Mouse (Mus musculus) hindbrain, postnatal 0 days (tissue): ENCODE measurements around the gene Dusp16. TPM values are rescaled to one million over a fixed set of nuclear protein-coding genes. Genes with fewer than 3 reads are reported as not detected.

Source experiments
- ATAC-seq: fragments of 200-750 bp; cut with Nextera tagmentation; 2 replicates; pipeline ENCODE4 v1.8.0; 2017; ENCODE audit warnings: mild to moderate bottlenecking, moderate TSS enrichment, moderate library complexity
- DNase-seq: peaks from one replicate; pipeline ENCODE4 v3.0.0-alpha.2; 2015; ENCODE audit warnings: low spot score
- H3K27ac ChIP-seq: fragments of 300-500 bp; sonication (generic); 2 replicates; pipeline ENCODE4 v1.5.1; 2014; ENCODE audit warnings: mild to moderate bottlenecking
- H3K27me3 ChIP-seq: fragments of 300-500 bp; sonication (generic); 2 replicates; pipeline ENCODE4 v1.6.1; 2014; ENCODE audit warnings: low read length, mixed read lengths; ENCODE audit not compliant: insufficient read depth
- H3K36me3 ChIP-seq: fragments of 300-500 bp; sonication (generic); 2 replicates; pipeline ENCODE4 v1.6.1; 2014; ENCODE audit warnings: low read length, mixed read lengths; ENCODE audit not compliant: insufficient read depth
- H3K4me1 ChIP-seq: fragments of 300-500 bp; sonication (generic); 2 replicates; pipeline ENCODE4 v1.6.1; 2014; ENCODE audit warnings: antibody characterized with exemption, low read length, mixed read lengths; ENCODE audit not compliant: insufficient read depth
- H3K4me2 ChIP-seq: fragments of 300-500 bp; sonication (generic); 2 replicates; pipeline ENCODE4 v1.6.1; 2014; ENCODE audit warnings: low read depth, mild to moderate bottlenecking, low read length, moderate library complexity, mixed read lengths
- H3K4me3 ChIP-seq: fragments of 300-500 bp; sonication (generic); 2 replicates; pipeline ENCODE4 v1.5.1; 2014; ENCODE audit warnings: low read length
- H3K9ac ChIP-seq: fragments of 300-500 bp; sonication (generic); replicated peaks from 2 replicates; pipeline ENCODE4 v1.6.1; 2014; ENCODE audit warnings: mild to moderate bottlenecking, low read length, moderate library complexity, mixed read lengths
- H3K9me3 ChIP-seq: fragments of 300-500 bp; sonication (generic); 2 replicates; pipeline ENCODE4 v1.6.1; 2016; ENCODE audit warnings: low read length, mixed read lengths
- CTCF ChIP-seq: IDR thresholded peaks from 2 replicates; pipeline ENCODE4 v1.5.1; 2016; ENCODE audit warnings: antibody characterized with exemption, control low read depth, low read depth
- WGBS: fragments of 180-500 bp; shearing (Covaris S2); extraction: QIAGEN DNeasy Blood & Tissue Kit; methylation state at CpG from one replicate; pipeline ENCODE4 v1.1.7; 2014; 5-methylcytosine and 5-hydroxymethylcytosine counted together
- polyA plus RNA-seq: library from polyadenylated mRNA; unstranded; fragments of >200 nt; fragmentation: Nextera tagmentation; extraction: Ambion mirVana; gene quantifications from 2 replicates; pipeline ENCODE4 v1.2.1, GENCODE M21; 2015
- total RNA-seq: library from RNA; depleted of rRNA; stranded (reverse); fragments of >200 nt; gene quantifications from 2 replicates; pipeline ENCODE4 v1.2.3, GENCODE M21; 2014

The Dusp16 gene
- total and polyA plus RNA-seq, 2 experiments from 2014 or later, result 4.1 to 7.8 TPM

DNA sequence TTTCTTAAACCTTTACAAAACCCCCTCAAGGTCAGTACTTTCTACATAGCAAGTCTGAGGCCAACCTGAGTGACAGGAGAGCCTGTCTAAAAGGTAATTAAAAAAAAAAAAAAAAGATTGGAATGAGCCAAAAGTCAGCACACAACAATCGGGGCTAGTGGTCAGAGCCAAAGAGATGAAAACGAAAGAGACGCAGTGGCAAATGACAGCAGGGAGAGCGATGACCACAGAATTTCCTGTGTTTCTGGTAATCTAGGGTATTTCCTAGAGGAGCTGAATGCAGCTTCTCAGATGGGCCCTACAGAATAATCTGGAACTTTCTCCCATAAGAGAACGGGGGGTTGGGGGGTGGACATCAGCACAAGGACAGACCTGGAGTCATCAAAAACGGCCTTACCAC is 13.7 kb upstream of the Dusp16 start:
- Histone ChIP-seq H3K9me3 (no peaks in the 10 kb centered on the region), H3K27ac (no peak overlapping the region), H3K4me2 (no peak overlapping the region), H3K36me3 (no peaks in the 10 kb centered on the region), H3K27me3 (no peaks in the 10 kb centered on the region), H3K9ac (no peak overlapping the region), H3K4me1 (no peaks in the 10 kb centered on the region), H3K4me3 (no peak overlapping the region)
- ATAC-seq (no peak), DNase-seq (no peak)
- TF ChIP-seq CTCF, result no peak
- 88% methylated on average over 6 of the region's 6 CpGs for WGBS

DNA sequence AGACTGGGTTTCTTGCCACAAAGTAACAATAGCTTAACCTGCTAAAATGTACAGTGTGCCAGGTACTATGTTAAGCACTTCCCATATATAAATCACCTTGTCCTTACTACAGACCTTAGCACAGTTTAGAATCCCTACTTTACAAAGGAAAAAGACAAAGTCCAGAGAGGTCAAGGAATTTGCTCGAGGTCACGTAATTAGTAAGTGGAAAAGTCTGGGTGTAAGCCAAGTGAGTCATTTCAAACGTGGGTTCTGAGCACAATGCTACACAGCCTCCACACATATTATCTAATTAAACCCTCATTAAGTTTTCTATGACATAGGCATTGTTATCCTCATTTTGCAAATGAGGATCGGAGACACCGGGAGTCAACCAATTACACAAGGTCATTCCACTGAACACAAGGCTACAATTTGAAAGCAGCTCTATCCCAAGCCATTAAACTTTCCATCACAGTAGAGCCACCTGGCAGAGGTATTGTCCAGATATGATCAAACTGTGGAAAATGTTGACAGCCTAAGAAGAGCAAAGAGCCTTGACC is 12.4 kb upstream of the Dusp16 start:
- 68% methylated on average over 5 of the region's 5 CpGs for WGBS
- no peaks in the 10 kb centered on the region for H3K9me3 ChIP-seq
- no peak overlapping the region for H3K27ac ChIP-seq
- no peaks in the 10 kb centered on the region for H3K36me3 ChIP-seq
- H3K4me1 ChIP-seq, result no peaks in the 10 kb centered on the region
- DNase-seq, result no peak
- no peaks in the 10 kb centered on the region for H3K27me3 ChIP-seq
- no peak overlapping the region for H3K4me3 ChIP-seq
- TF ChIP-seq CTCF, result no peak
- no peak overlapping the region for H3K4me2 ChIP-seq
- no peak overlapping the region for H3K9ac ChIP-seq
- no peak for ATAC-seq

DNA sequence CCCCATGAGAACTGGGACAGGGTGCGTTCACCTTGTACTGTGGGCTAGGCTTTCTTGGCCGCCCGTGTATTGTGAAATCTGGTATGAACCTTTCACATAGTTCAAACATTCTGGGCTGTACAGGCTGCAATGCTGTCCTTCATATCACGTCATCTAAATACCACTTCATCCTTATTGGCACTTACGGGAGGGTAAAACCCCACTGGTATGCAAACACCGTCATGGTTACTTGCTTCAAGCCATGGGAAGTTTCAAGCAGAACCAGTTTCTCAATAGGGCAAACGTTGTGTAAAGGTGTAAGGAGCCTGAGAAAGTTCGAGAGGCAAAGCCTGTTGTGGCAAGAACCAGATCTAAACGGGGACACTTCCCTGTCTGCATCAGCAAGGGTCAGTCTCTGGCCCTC is 10.2 kb upstream of the Dusp16 start:
- H3K4me1 ChIP-seq, result no peaks in the 10 kb centered on the region
- H3K27me3 ChIP-seq, result no peaks in the 10 kb centered on the region
- no peak overlapping the region for H3K27ac ChIP-seq
- no peak for DNase-seq
- ATAC-seq, result no peak
- H3K9ac ChIP-seq, result no peak overlapping the region
- no peaks in the 10 kb centered on the region for H3K9me3 ChIP-seq
- no peak overlapping the region for H3K4me3 ChIP-seq
- no peak for TF ChIP-seq CTCF
- whole genome bisulfite sequencing, result 82% methylated on average over 9 of the region's 9 CpGs
- no peaks in the 10 kb centered on the region for H3K36me3 ChIP-seq
- H3K4me2 ChIP-seq, result no peak overlapping the region

DNA sequence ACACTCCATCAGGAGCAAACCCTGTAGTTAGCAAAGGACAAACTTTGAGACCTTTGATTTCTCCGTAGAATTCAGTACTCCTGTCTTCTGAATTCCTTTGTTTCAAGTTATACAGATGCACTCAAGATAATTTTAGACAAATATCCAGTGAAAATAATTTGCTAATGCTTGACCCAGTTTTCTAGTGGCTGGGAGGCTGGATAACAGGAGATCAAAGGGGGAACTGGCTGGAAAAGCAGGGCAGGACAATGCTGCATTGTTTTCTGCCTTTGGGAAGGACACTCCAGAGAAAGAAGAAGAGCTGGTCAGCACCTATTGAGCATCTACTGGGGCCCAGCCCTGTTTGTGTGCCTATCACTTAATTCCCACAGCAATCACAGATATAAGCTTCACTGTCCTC is 9.1 kb upstream of the Dusp16 start:
- Histone ChIP-seq H3K36me3 (no peaks in the 10 kb centered on the region), H3K9me3 (no peaks in the 10 kb centered on the region), H3K4me3 (no peak overlapping the region), H3K4me1 (no peaks in the 10 kb centered on the region), H3K9ac (no peak overlapping the region), H3K4me2 (no peak overlapping the region), H3K27ac (no peak overlapping the region), H3K27me3 (no peaks in the 10 kb centered on the region)
- TF ChIP-seq CTCF, result no peak
- ATAC-seq (no peak), DNase-seq (no peak)
- WGBS, result 74% methylated on average over 1 of the region's 1 CpGs

DNA sequence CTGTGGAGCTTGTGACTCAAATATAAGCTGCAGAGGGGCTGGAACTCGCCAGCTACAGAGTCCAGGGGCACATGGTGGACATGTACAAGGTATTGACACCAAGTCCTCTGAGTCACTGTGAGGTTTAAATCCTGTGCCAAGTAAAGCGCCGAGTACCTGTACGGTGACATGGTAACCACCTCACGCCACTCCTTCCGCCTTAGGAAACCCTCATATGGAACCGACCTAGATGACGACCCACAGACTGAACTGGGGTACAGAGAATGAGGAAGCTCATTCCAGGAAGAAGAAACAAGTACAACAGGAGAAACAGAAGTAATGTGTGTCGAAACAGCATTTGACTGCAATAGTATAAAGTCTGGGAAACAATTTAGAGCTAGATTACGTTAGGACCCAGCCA is 3.9 kb upstream of the Dusp16 start:
- ATAC-seq (no peak), DNase-seq (no peak)
- H3K4me3 ChIP-seq, result no peak overlapping the region
- H3K27ac ChIP-seq, result no peak overlapping the region
- 91% methylated on average over 10 of the region's 10 CpGs for WGBS
- no peaks in the 10 kb centered on the region for H3K4me1 ChIP-seq
- no peak for TF ChIP-seq CTCF
- H3K4me2 ChIP-seq, result no peak overlapping the region
- H3K36me3 ChIP-seq, result no peaks in the 10 kb centered on the region
- H3K9ac ChIP-seq, result no peak overlapping the region
- no peaks in the 10 kb centered on the region for H3K9me3 ChIP-seq
- H3K27me3 ChIP-seq, result no peaks in the 10 kb centered on the region

DNA sequence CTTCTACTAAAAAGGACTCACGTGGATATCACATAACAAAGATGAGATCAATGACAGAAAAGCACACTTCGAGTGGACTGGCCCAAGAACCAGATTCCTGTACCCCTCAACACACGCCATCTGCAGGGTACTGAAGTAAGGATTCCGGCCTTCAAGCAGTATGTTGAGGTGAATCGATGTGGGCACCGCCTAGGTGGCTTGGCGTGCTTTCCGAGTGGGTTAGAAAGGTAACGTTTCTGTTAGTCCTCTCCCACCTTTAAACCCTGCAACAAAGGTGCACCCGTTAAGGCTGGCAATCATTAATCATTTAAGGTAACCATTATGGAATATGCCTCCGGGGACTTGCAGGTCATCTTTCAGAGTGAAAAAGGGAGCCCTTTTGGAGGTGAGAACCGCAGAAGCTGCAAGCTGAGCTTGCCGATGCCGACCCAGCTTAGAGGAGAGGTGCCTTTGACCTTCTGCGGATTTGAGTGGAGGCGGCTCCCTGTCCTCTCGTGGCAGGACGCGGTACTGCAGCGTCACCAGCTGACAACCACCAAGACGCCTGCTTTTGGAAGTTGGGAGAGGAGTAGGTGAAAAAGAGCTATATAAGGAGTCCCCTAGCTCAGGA is 1.6 kb upstream of the Dusp16 start:
- no peaks in the 10 kb centered on the region for H3K36me3 ChIP-seq
- TF ChIP-seq CTCF, result peak; percentile 89
- 21% methylated on average over 21 of the region's 21 CpGs for WGBS
- H3K27ac ChIP-seq, result no peak overlapping the region
- peaks cover 3% of the 10 kb centered on the region; the same call in 1 of the 2 replicates for H3K4me1 ChIP-seq
- no peak overlapping the region for H3K9ac ChIP-seq
- DNase-seq (peak; percentile 79), ATAC-seq (no peak)
- no peak overlapping the region for H3K4me3 ChIP-seq
- H3K27me3 ChIP-seq, result no peaks in the 10 kb centered on the region
- peak overlapping the region; percentile 32 for H3K4me2 ChIP-seq
- H3K9me3 ChIP-seq, result no peaks in the 10 kb centered on the region

DNA sequence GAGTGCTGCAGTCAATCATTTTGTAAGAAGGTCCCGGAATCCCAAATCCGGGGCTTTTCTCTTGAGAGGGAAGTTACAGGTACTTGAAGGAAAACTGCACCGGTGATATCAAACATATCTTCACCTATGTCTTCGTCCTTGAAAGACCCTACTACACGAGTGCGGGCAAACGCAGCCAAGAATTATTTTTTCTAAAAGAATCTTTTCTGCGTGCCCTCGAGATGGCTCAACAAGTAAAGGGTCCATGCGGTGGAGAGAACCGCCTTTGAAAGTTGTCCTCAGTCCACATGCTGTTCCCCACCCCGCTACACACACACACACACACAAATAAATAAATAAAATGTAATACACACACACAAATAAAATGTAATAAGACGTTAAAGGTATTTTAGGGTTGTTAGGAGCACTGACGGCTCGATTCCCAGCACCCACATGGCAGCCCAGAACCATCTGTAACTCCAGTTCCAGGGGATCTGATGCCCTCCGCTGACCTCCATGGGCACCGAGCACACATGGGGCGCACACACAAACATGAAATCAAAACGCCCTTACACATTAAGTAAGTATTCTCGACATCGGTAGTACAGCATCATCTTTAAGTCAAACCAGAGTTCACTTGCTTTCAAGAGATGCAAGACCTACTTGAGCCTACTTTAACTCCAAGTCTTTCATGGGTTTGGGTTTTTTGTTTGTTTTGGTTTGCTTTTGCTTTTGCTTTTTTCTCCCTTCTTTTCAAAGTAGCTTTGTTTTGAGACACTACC is 801 bp upstream of the Dusp16 start:
- WGBS, result 49% methylated on average over 21 of the region's 21 CpGs
- Histone ChIP-seq H3K9ac (peak overlapping the region; percentile 77), H3K9me3 (no peaks in the 10 kb centered on the region), H3K4me1 (peaks cover 3% of the 10 kb centered on the region; the same call in 1 of the 2 replicates), H3K36me3 (no peaks in the 10 kb centered on the region), H3K4me3 (peak overlapping the region; percentile 76), H3K4me2 (peak overlapping the region; percentile 76), H3K27ac (no peak overlapping the region), H3K27me3 (no peaks in the 10 kb centered on the region)
- no peak for TF ChIP-seq CTCF
- no peak for ATAC-seq
- DNase-seq, result no peak
